Mouse (Mus musculus): Measurements from ENCODE around the gene Gm13279. TPM values are rescaled to one million over a fixed set of nuclear protein-coding genes. Genes with fewer than 3 reads are reported as not detected.
"Not testable (repeated sequence)": the region's sequence is repeated elsewhere in the genome, so short reads cannot be mapped to it uniquely, and the experiment has no call there.

The Gm13279 gene
- polyA plus RNA-seq (2011; ENCODE audit: insufficient read depth, insufficient read length, low replicate concordance, missing spikeins) = not detected in 2 replicates

GRCm38 (mm10) chr4:88797097-88797496 is at the start of gene Gm13279:
Gene Gm13279, plus strand, starts transcription at chr4:88797397.
- H3K4me3 ChIP-seq (replicated peaks; ENCODE audit: control insufficient read depth, low read depth, low read length); H3K4me1 ChIP-seq (ENCODE audit: control insufficient read depth, insufficient read depth, low read length); H3K27ac ChIP-seq (ENCODE audit: control insufficient read depth, insufficient read depth, low read depth, low read length, poor library complexity): not testable (repeated sequence)
- WGBS = no CpG with 5 or more reads among the region's 28 CpGs

DNA sequence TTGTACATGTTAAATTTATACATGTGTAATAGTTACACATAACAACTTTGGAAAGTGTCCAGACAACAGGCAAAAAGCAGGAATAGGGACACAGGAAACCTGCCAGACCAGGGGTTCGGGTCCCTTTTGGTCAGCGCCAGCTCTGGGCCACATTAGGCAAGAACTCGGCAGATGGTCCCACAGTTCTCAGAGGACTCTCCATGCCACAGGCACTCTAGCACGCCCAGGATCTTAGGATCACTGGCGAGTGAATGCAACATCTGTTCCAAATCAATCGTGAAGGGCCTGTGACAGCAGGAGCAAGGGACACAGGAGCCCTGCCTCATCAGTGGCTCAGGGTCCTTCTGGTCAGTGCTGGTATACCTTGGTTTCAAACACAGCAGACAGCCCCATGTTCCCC is 47.3 kb upstream of the Gm13279 start:
- H3K4me3 ChIP-seq (replicated peaks; ENCODE audit: control insufficient read depth, low read depth, low read length) = no peak overlapping the region
- 86% methylated on average over 6 of the region's 6 CpGs for WGBS
- TF ChIP-seq POLR2A (IDR thresholded peaks at IDR 0.05; ENCODE audit: borderline replicate concordance, control insufficient read depth, low read depth, low read length) (no peak), CTCF (IDR thresholded peaks at IDR 0.05; ENCODE audit: control insufficient read depth, insufficient read depth, low read length) (no peak)
- no peak overlapping the region for H3K27ac ChIP-seq (ENCODE audit: control insufficient read depth, insufficient read depth, low read depth, low read length, poor library complexity)
- H3K4me1 ChIP-seq (ENCODE audit: control insufficient read depth, insufficient read depth, low read length) = peaks cover 2% of the 10 kb centered on the region

DNA sequence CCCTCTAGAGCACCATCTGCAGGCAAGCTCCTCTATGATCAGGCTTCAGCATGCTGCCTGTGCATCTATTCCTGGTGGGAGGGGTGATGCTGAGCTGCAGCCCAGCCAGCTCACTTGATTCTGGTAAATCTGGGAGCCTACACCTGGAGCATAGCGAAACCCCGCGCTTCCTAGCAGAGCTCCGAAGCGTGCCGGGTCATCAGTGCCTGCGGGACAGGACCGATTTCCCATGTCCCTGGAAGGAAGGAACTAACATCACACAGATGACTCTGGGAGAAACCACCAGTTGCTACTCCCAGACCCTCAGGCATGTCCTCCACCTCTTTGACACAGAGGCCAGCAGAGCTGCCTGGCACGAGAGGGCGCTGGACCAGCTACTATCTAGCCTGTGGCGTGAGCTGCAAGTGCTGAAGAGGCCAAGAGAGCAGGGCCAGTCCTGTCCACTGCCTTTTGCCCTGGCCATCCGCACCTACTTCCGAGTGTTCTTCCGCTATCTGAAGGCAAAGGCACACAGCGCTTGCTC is 42.3 kb upstream of the Gm13279 start, which contains the start of gene Gm13271:
Gene Gm13271, plus strand, starts transcription at position 51 of the 523 bp plus-strand sequence.
- H3K4me1 ChIP-seq (ENCODE audit: control insufficient read depth, insufficient read depth, low read length); H3K27ac ChIP-seq (ENCODE audit: control insufficient read depth, insufficient read depth, low read depth, low read length, poor library complexity); H3K4me3 ChIP-seq (replicated peaks; ENCODE audit: control insufficient read depth, low read depth, low read length): not testable (repeated sequence)
- 92% methylated on average over 15 of the region's 15 CpGs for WGBS

- Histone ChIP-seq H3K27ac (ENCODE audit: control insufficient read depth, insufficient read depth, low read depth, low read length, poor library complexity) (peak overlapping the region; percentile 92), H3K4me3 (replicated peaks; ENCODE audit: control insufficient read depth, low read depth, low read length) (peak overlapping the region; percentile 62)
- 4% methylated on average over 28 of the region's 31 CpGs for WGBS
- H3K4me1 ChIP-seq (ENCODE audit: control insufficient read depth, insufficient read depth, low read length) = not testable (repeated sequence)
Measured at GRCm38 (mm10) chr4:88756581-88757513, 40.4 kb upstream of the Gm13279 start.

DNA sequence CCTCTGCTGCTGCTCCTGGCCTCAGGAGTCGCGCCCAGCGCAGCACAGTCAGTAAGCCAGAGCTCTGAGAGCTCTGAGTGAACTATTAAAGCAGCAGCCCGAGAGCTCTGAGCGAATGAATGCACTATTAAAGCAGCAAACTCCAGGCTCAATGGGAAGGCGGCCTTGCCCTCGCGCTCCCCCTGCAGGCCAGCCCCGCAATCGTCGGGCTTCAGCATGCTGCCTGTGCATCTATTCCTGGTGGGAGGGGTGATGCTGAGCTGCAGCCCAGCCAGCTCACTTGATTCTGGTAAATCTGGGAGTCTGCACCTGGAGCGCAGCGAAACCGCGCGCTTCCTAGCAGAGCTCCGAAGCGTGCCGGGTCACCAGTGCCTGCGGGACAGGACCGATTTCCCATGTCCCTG is 39.6 kb upstream of the Gm13279 start:
- 1% methylated on average over 21 of the region's 21 CpGs for WGBS
- peak overlapping the region; percentile 62 for H3K4me3 ChIP-seq (replicated peaks; ENCODE audit: control insufficient read depth, low read depth, low read length)
- peak overlapping the region; percentile 92 for H3K27ac ChIP-seq (ENCODE audit: control insufficient read depth, insufficient read depth, low read depth, low read length, poor library complexity)
- not testable (repeated sequence) for H3K4me1 ChIP-seq (ENCODE audit: control insufficient read depth, insufficient read depth, low read length)
- peak; percentile 70 for TF ChIP-seq CTCF (IDR thresholded peaks at IDR 0.05; ENCODE audit: control insufficient read depth, insufficient read depth, low read length)

GRCm38 (mm10) chr4:88758751-88759150 is 38.4 kb upstream of the Gm13279 start:
- not testable (repeated sequence) for H3K4me3 ChIP-seq (replicated peaks; ENCODE audit: control insufficient read depth, low read depth, low read length); H3K27ac ChIP-seq (ENCODE audit: control insufficient read depth, insufficient read depth, low read depth, low read length, poor library complexity); H3K4me1 ChIP-seq (ENCODE audit: control insufficient read depth, insufficient read depth, low read length)
- WGBS = 90% methylated on average over 9 of the region's 9 CpGs

DNA sequence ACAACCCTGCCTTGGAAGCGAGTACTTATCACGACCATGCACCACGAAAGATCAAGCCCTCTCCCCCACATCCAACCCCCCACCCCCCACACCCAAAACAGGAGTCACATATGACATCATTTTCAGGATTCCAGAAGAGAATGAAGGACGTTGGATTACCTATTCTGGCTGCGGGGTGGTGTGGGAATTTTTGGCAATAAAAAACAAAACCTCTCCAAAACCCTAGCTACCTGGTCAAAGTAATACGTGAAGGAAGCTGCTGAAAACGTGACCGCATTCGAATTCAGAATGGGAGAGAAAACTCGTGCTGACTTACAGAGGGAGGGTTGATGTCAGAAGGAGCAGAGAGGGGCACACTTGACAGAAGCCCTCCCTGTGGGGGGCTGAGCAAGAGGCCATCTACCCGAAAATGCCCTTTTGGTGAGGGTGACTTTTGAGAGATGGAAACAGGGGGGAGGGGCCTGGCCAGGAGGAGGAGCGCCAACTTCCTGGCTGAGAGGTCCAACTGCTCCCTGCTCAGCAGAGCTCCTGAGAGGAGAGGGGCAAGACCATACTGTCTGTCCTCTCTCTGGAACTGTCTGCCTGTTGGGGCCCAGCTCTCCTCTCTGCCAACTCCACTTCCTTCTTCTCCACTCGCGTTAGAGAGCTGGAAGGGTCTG is 37.5 kb upstream of the Gm13279 start, which contains the start of gene Gm13283:
Gene Gm13283, plus strand, starts transcription at position 510 of the 659 bp plus-strand sequence.
- 14% methylated on average over 11 of the region's 14 CpGs for WGBS
- not testable (repeated sequence) for H3K4me3 ChIP-seq (replicated peaks; ENCODE audit: control insufficient read depth, low read depth, low read length); H3K4me1 ChIP-seq (ENCODE audit: control insufficient read depth, insufficient read depth, low read length)
- H3K27ac ChIP-seq (ENCODE audit: control insufficient read depth, insufficient read depth, low read depth, low read length, poor library complexity) = peak within 1 kb of the TSS; percentile 74; the same call in 1 of the 2 replicates

DNA sequence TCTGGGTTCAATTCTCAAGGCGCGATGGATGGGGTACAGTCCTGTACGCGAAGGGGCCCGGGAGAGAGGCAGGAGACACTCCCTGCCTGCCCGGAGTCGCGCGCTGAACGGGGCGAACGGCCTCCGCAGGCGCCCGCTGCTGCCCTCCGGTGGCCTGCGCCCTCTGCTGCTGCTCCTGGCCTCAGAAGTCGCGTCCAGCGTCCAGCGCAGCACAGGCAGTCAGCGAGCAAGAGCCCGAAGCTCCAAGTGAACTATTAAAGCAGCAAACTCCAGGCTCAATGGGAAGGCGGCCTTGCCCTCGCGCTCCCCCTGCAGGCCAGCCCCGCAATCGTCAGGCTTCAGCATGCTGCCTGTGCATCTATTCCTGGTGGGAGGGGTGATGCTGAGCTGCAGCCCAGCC is 36.8 kb upstream of the Gm13279 start:
- H3K4me1 ChIP-seq (ENCODE audit: control insufficient read depth, insufficient read depth, low read length); H3K4me3 ChIP-seq (replicated peaks; ENCODE audit: control insufficient read depth, low read depth, low read length): not testable (repeated sequence)
- peak; percentile 43; the same call in 1 of the 2 replicates for TF ChIP-seq POLR2A (IDR thresholded peaks at IDR 0.05; ENCODE audit: borderline replicate concordance, control insufficient read depth, low read depth, low read length)
- WGBS = under 1% methylated on average over 28 of the region's 28 CpGs
- H3K27ac ChIP-seq (ENCODE audit: control insufficient read depth, insufficient read depth, low read depth, low read length, poor library complexity) = peak overlapping the region; percentile 74; the same call in 1 of the 2 replicates

DNA sequence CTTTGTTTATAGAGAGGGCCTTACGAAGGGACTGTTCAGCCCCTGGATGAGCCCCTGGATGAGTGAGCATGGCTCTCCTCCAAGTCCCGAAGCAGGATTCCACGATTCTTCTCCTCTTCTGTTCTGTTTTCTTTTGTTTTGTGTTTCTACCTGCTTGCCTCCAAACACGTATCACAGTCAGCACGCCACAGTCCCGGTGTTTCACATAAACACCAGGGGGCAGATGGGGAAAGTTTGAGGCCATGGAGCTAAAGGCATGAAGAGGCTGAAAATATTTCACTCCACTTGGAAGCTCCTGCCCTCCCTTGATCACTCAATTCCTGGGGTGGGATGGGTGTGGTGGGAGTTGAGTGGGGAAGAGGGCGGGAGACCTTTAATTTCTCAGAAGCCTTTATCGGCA is 35.4 kb upstream of the Gm13279 start:
- WGBS = 71% methylated on average over 6 of the region's 8 CpGs
- H3K27ac ChIP-seq (ENCODE audit: control insufficient read depth, insufficient read depth, low read depth, low read length, poor library complexity); H3K4me3 ChIP-seq (replicated peaks; ENCODE audit: control insufficient read depth, low read depth, low read length); H3K4me1 ChIP-seq (ENCODE audit: control insufficient read depth, insufficient read depth, low read length): not testable (repeated sequence)

GRCm38 (mm10) chr4:88762341-88762740 is 34.9 kb upstream of the Gm13279 start:
- WGBS = 49% methylated on average over 9 of the region's 9 CpGs
- H3K4me1 ChIP-seq (ENCODE audit: control insufficient read depth, insufficient read depth, low read length); H3K4me3 ChIP-seq (replicated peaks; ENCODE audit: control insufficient read depth, low read depth, low read length); H3K27ac ChIP-seq (ENCODE audit: control insufficient read depth, insufficient read depth, low read depth, low read length, poor library complexity): not testable (repeated sequence)
